Mouse (Mus musculus): ENCODE results near the gene Lpar1.

The Lpar1 gene

GRCm38 (mm10) chr4:58553631-58554358, at the start of gene Lpar1:
Lpar1 (minus strand) TSS chr4:58553898.
- in situ Hi-C loops (cut with MboI): no loop called here

- in situ Hi-C loops (cut with MboI): no loop called here
Observed at GRCm38 (mm10) chr4:58585942-58586341, 32.2 kb upstream of the Lpar1 start.

- in situ Hi-C loops (cut with MboI): no loop called here
Observed at GRCm38 (mm10) chr4:58581191-58581590, 27.5 kb upstream of the Lpar1 start.

GRCm38 (mm10) chr4:58580516-58580915, 26.8 kb upstream of the Lpar1 start:
- in situ Hi-C loops (cut with MboI): no loop called here

- in situ Hi-C loops (cut with MboI): no loop called here
Observed at GRCm38 (mm10) chr4:58580098-58580497, 26.4 kb upstream of the Lpar1 start.

GRCm38 (mm10) chr4:58578488-58578887, 24.8 kb upstream of the Lpar1 start:
- in situ Hi-C loops (cut with MboI): no loop called here

- in situ Hi-C loops (cut with MboI): no loop called here
Observed at GRCm38 (mm10) chr4:58577382-58578048, 23.8 kb upstream of the Lpar1 start.

GRCm38 (mm10) chr4:58575831-58576230, 22.1 kb upstream of the Lpar1 start:
- in situ Hi-C loops (cut with MboI): no loop called here

GRCm38 (mm10) chr4:58574024-58574423, 20.3 kb upstream of the Lpar1 start:
- in situ Hi-C loops (cut with MboI): no loop called here

GRCm38 (mm10) chr4:58572446-58572845, 18.7 kb upstream of the Lpar1 start:
- in situ Hi-C loops (cut with MboI): no loop called here

GRCm38 (mm10) chr4:58571661-58572060, 18.0 kb upstream of the Lpar1 start:
- in situ Hi-C loops (cut with MboI): no loop called here

- in situ Hi-C loops (cut with MboI): no loop called here
Observed at GRCm38 (mm10) chr4:58571232-58571631, 17.5 kb upstream of the Lpar1 start.

GRCm38 (mm10) chr4:58568486-58568885, 14.8 kb upstream of the Lpar1 start:
- in situ Hi-C loops (cut with MboI): no loop called here

- in situ Hi-C loops (cut with MboI): no loop called here
Observed at GRCm38 (mm10) chr4:58562776-58563175, 9.1 kb upstream of the Lpar1 start.

- in situ Hi-C loops (cut with MboI): no loop called here
Observed at GRCm38 (mm10) chr4:58557001-58557400, 3.3 kb upstream of the Lpar1 start.

- in situ Hi-C loops (cut with MboI): no loop called here
Observed at GRCm38 (mm10) chr4:58554359-58554838, 701 bp upstream of the Lpar1 start.

GRCm38 (mm10) chr4:58552731-58553630, 717 bp downstream of the Lpar1 start:
- in situ Hi-C loops (cut with MboI): no loop called here

GRCm38 (mm10) chr4:58552229-58552628, 1.5 kb downstream of the Lpar1 start:
- in situ Hi-C loops (cut with MboI): no loop called here

GRCm38 (mm10) chr4:58551820-58552219, 1.9 kb downstream of the Lpar1 start:
- in situ Hi-C loops (cut with MboI): no loop called here

GRCm38 (mm10) chr4:58547725-58548124, 6.0 kb downstream of the Lpar1 start:
- in situ Hi-C loops (cut with MboI): no loop called here

- in situ Hi-C loops (cut with MboI): no loop called here
Observed at GRCm38 (mm10) chr4:58547273-58547565, 6.5 kb downstream of the Lpar1 start.

- in situ Hi-C loops (cut with MboI): no loop called here
Observed at GRCm38 (mm10) chr4:58546441-58547272, 7.0 kb downstream of the Lpar1 start.

Measured in mature B cell (primary cell).